Mouse (Mus musculus): Measurements from ENCODE around the gene Cd180. TPM values are rescaled to one million over a fixed set of nuclear protein-coding genes. Genes with fewer than 3 reads are reported as not detected.

Gene Cd180
- polyA plus RNA-seq, 1 experiment, result 1.6 TPM

- DNase-seq (ENCODE audit: low spot score), result no peak
Measured at GRCm38 (mm10) chr13:102778859-102779258, 85.5 kb downstream of the Cd180 start.

GRCm38 (mm10) chr13:102779275-102779674 is 85.9 kb downstream of the Cd180 start:
- DNase-seq (ENCODE audit: low spot score), result no peak

- no peak for DNase-seq (ENCODE audit: low spot score)
Measured at GRCm38 (mm10) chr13:102783531-102784310, 90.4 kb downstream of the Cd180 start.

- DNase-seq (ENCODE audit: low spot score), result no peak
Measured at GRCm38 (mm10) chr13:102786666-102787230, 93.4 kb downstream of the Cd180 start.
